Mouse (Mus musculus): ENCODE measurements around the gene Mapk12. TPM values are rescaled to one million over a fixed set of nuclear protein-coding genes. Genes with fewer than 3 reads are reported as not detected.

Mapk12 gene
- polyA plus RNA-seq, 1 experiment from 2014 or later: 4.7 TPM

- H3K4me3 ChIP-seq: no peak overlapping the region
- no peak overlapping the region for H3K4me2 ChIP-seq
- H3K4me1 ChIP-seq: no peaks in the 10 kb centered on the region
- no peak overlapping the region for H3K27ac ChIP-seq
- H3K9me3 ChIP-seq: no peaks in the 10 kb centered on the region
- 0 out of 2 replicates have a peak overlapping the region, but pooled peaks have one; percentile 44 for H3K9ac ChIP-seq
- no peak for ATAC-seq (ENCODE audit: insufficient number of reproducible peaks, insufficient read depth, low FRiP score, low TSS enrichment, low read depth)
- WGBS: 82% methylated on average over 9 of the region's 9 CpGs
- H3K27me3 ChIP-seq: no peaks in the 10 kb centered on the region
- H3K36me3 ChIP-seq: peaks cover 93% of the 10 kb centered on the region
Observed at GRCm38 (mm10) chr15:89110147-89110546, 30.4 kb downstream of the Mapk12 start.

GRCm38 (mm10) chr15:89106976-89107375 is 33.5 kb downstream of the Mapk12 start:
- Histone ChIP-seq H3K27ac (no peak overlapping the region), H3K9me3 (no peaks in the 10 kb centered on the region), H3K4me1 (no peaks in the 10 kb centered on the region), H3K4me2 (no peak overlapping the region), H3K4me3 (no peak overlapping the region), H3K9ac (no peak overlapping the region), H3K27me3 (no peaks in the 10 kb centered on the region), H3K36me3 (peaks cover 100% of the 10 kb centered on the region)
- ATAC-seq (ENCODE audit: insufficient number of reproducible peaks, insufficient read depth, low FRiP score, low TSS enrichment, low read depth): no peak
- WGBS: 97% methylated on average over 1 of the region's 1 CpGs

GRCm38 (mm10) chr15:89106073-89106472 is 34.4 kb downstream of the Mapk12 start:
- no peak overlapping the region for H3K4me3 ChIP-seq
- H3K9me3 ChIP-seq: no peaks in the 10 kb centered on the region
- no peak overlapping the region for H3K4me2 ChIP-seq
- no peaks in the 10 kb centered on the region for H3K27me3 ChIP-seq
- H3K36me3 ChIP-seq: peaks cover 100% of the 10 kb centered on the region
- H3K9ac ChIP-seq: no peak overlapping the region
- ATAC-seq (ENCODE audit: insufficient number of reproducible peaks, insufficient read depth, low FRiP score, low TSS enrichment, low read depth): no peak
- no peak overlapping the region for H3K27ac ChIP-seq
- no peaks in the 10 kb centered on the region for H3K4me1 ChIP-seq
- 92% methylated on average over 13 of the region's 13 CpGs for WGBS

GRCm38 (mm10) chr15:89104425-89104824 is 36.1 kb downstream of the Mapk12 start:
- no peak for ATAC-seq (ENCODE audit: insufficient number of reproducible peaks, insufficient read depth, low FRiP score, low TSS enrichment, low read depth)
- Histone ChIP-seq H3K9ac (no peak overlapping the region), H3K36me3 (peaks cover 100% of the 10 kb centered on the region), H3K27me3 (no peaks in the 10 kb centered on the region), H3K4me1 (no peaks in the 10 kb centered on the region), H3K4me3 (no peak overlapping the region), H3K27ac (no peak overlapping the region), H3K9me3 (no peaks in the 10 kb centered on the region), H3K4me2 (no peak overlapping the region)
- 95% methylated on average over 8 of the region's 8 CpGs for WGBS

GRCm38 (mm10) chr15:89103921-89104320 is 36.6 kb downstream of the Mapk12 start:
- no peaks in the 10 kb centered on the region for H3K4me1 ChIP-seq
- WGBS: 87% methylated on average over 10 of the region's 10 CpGs
- H3K36me3 ChIP-seq: peaks cover 100% of the 10 kb centered on the region

GRCm38 (mm10) chr15:89102646-89103045 is 37.9 kb downstream of the Mapk12 start:
- H3K36me3 ChIP-seq: peaks cover 100% of the 10 kb centered on the region
- no peak overlapping the region for H3K4me3 ChIP-seq
- no peaks in the 10 kb centered on the region for H3K27me3 ChIP-seq
- no peak overlapping the region for H3K9ac ChIP-seq
- ATAC-seq (ENCODE audit: insufficient number of reproducible peaks, insufficient read depth, low FRiP score, low TSS enrichment, low read depth): no peak
- WGBS: 70% methylated on average over 5 of the region's 5 CpGs
- H3K27ac ChIP-seq: no peak overlapping the region
- H3K4me2 ChIP-seq: no peak overlapping the region
- no peaks in the 10 kb centered on the region for H3K4me1 ChIP-seq
- no peaks in the 10 kb centered on the region for H3K9me3 ChIP-seq

More at GRCm38 (mm10) chr15:89103921-89104320, 36.6 kb downstream of the Mapk12 start:
- H3K9me3 ChIP-seq: no peaks in the 10 kb centered on the region
- H3K27me3 ChIP-seq: no peaks in the 10 kb centered on the region
- no peak for ATAC-seq (ENCODE audit: insufficient number of reproducible peaks, insufficient read depth, low FRiP score, low TSS enrichment, low read depth)
- H3K9ac ChIP-seq: no peak overlapping the region
- H3K4me3 ChIP-seq: no peak overlapping the region
- no peak overlapping the region for H3K4me2 ChIP-seq
- no peak overlapping the region for H3K27ac ChIP-seq

- H3K4me3 ChIP-seq: no peak overlapping the region
- no peaks in the 10 kb centered on the region for H3K4me1 ChIP-seq
- 91% methylated on average over 12 of the region's 12 CpGs for WGBS
- H3K9me3 ChIP-seq: no peaks in the 10 kb centered on the region
- H3K27me3 ChIP-seq: no peaks in the 10 kb centered on the region
- H3K4me2 ChIP-seq: no peak overlapping the region
- peaks cover 100% of the 10 kb centered on the region for H3K36me3 ChIP-seq
- no peak overlapping the region for H3K27ac ChIP-seq
- H3K9ac ChIP-seq: no peak overlapping the region
- no peak for ATAC-seq (ENCODE audit: insufficient number of reproducible peaks, insufficient read depth, low FRiP score, low TSS enrichment, low read depth)
Observed at GRCm38 (mm10) chr15:89100823-89101222, 39.7 kb downstream of the Mapk12 start.

GRCm38 (mm10) chr15:89098616-89099015 is 41.9 kb downstream of the Mapk12 start:
- 86% methylated on average over 7 of the region's 7 CpGs for WGBS
- H3K36me3 ChIP-seq: peaks cover 100% of the 10 kb centered on the region

GRCm38 (mm10) chr15:89097450-89097849 is 43.1 kb downstream of the Mapk12 start:
- no peaks in the 10 kb centered on the region for H3K9me3 ChIP-seq
- 90% methylated on average over 5 of the region's 5 CpGs for WGBS
- no peaks in the 10 kb centered on the region for H3K4me1 ChIP-seq
- H3K36me3 ChIP-seq: peaks cover 100% of the 10 kb centered on the region
- H3K4me2 ChIP-seq: no peak overlapping the region
- ATAC-seq (ENCODE audit: insufficient number of reproducible peaks, insufficient read depth, low FRiP score, low TSS enrichment, low read depth): no peak
- H3K27ac ChIP-seq: no peak overlapping the region
- no peak overlapping the region for H3K4me3 ChIP-seq
- H3K27me3 ChIP-seq: no peaks in the 10 kb centered on the region
- H3K9ac ChIP-seq: no peak overlapping the region

More at GRCm38 (mm10) chr15:89098616-89099015, 41.9 kb downstream of the Mapk12 start:
- H3K9me3 ChIP-seq: no peaks in the 10 kb centered on the region
- no peak for ATAC-seq (ENCODE audit: insufficient number of reproducible peaks, insufficient read depth, low FRiP score, low TSS enrichment, low read depth)
- no peaks in the 10 kb centered on the region for H3K4me1 ChIP-seq
- H3K4me3 ChIP-seq: no peak overlapping the region
- H3K9ac ChIP-seq: no peak overlapping the region
- H3K4me2 ChIP-seq: no peak overlapping the region
- no peaks in the 10 kb centered on the region for H3K27me3 ChIP-seq
- H3K27ac ChIP-seq: no peak overlapping the region

- no peak overlapping the region for H3K27ac ChIP-seq
- H3K4me1 ChIP-seq: peaks cover 23% of the 10 kb centered on the region
- no peak for ATAC-seq (ENCODE audit: insufficient number of reproducible peaks, insufficient read depth, low FRiP score, low TSS enrichment, low read depth)
- H3K9ac ChIP-seq: no peak overlapping the region
- H3K4me2 ChIP-seq: no peak overlapping the region
- no peaks in the 10 kb centered on the region for H3K9me3 ChIP-seq
- 82% methylated on average over 5 of the region's 5 CpGs for WGBS
- H3K4me3 ChIP-seq: no peak overlapping the region
- H3K36me3 ChIP-seq: peaks cover 55% of the 10 kb centered on the region
- H3K27me3 ChIP-seq: no peaks in the 10 kb centered on the region
Observed at GRCm38 (mm10) chr15:89092181-89092580, 48.3 kb downstream of the Mapk12 start.

- H3K9ac ChIP-seq: no peak overlapping the region
- WGBS: 69% methylated on average over 4 of the region's 4 CpGs
- 0 out of 2 replicates have a peak overlapping the region, but pooled peaks have one; percentile 99 for H3K4me3 ChIP-seq
- H3K27ac ChIP-seq: no peak overlapping the region
- H3K27me3 ChIP-seq: no peaks in the 10 kb centered on the region
- ATAC-seq (ENCODE audit: insufficient number of reproducible peaks, insufficient read depth, low FRiP score, low TSS enrichment, low read depth): no peak
- H3K4me2 ChIP-seq: peak overlapping the region; percentile 98
- H3K36me3 ChIP-seq: peaks cover 53% of the 10 kb centered on the region
- no peaks in the 10 kb centered on the region for H3K9me3 ChIP-seq
- H3K4me1 ChIP-seq: peaks cover 23% of the 10 kb centered on the region
Observed at GRCm38 (mm10) chr15:89090662-89091061, 49.8 kb downstream of the Mapk12 start.

GRCm38 (mm10) chr15:89089248-89090051 is 51.1 kb downstream of the Mapk12 start:
- peak overlapping the region; percentile 99 for H3K4me3 ChIP-seq
- peak; percentile 11; the same call in 1 of the 2 replicates for ATAC-seq (ENCODE audit: insufficient number of reproducible peaks, insufficient read depth, low FRiP score, low TSS enrichment, low read depth)
- WGBS: 3% methylated on average over 68 of the region's 68 CpGs
- H3K27ac ChIP-seq: peak overlapping the region; percentile 72; the same call in 1 of the 2 replicates
- peaks cover 53% of the 10 kb centered on the region for H3K36me3 ChIP-seq
- peak overlapping the region; percentile 98 for H3K4me2 ChIP-seq
- peak overlapping the region; percentile 97 for H3K9ac ChIP-seq
- no peaks in the 10 kb centered on the region for H3K27me3 ChIP-seq
- no peaks in the 10 kb centered on the region for H3K9me3 ChIP-seq
- H3K4me1 ChIP-seq: peaks cover 23% of the 10 kb centered on the region
